ENCODE assay signal across 7 mouse cellular contexts in genomic region chr11:20647902-20648625, GRCm38 (mm10).
DNase-seq lines count a peak whose midpoint lies in the region; ATAC-seq lines count a peak whose summit lies in the region.

No protein-coding gene starts in this region.

- no peak for ATAC-seq in neural tube, embryonic 11.5 days (ENCODE audit: insufficient read depth, low FRiP score, low TSS enrichment)
- peak; percentile 58 for ATAC-seq in embryonic facial prominence, embryonic 14.5 days (ENCODE audit: low read depth)
- ATAC-seq in stomach, embryonic 14.5 days (ENCODE audit: insufficient number of reproducible peaks, insufficient read depth, low FRiP score, low read depth): peak; percentile 40; the same call in 1 of the 2 replicates

- no peak overlapping the region for H3K4me2 ChIP-seq in neural tube, embryonic 11.5 days (ENCODE audit: low read depth)
- no peak overlapping the region for H3K4me2 ChIP-seq in embryonic facial prominence, embryonic 14.5 days (ENCODE audit: low read depth, low read length)
- H3K4me2 ChIP-seq in stomach, embryonic 14.5 days (replicated peaks; ENCODE audit: low read depth, low read length): no peak overlapping the region

- no peak overlapping the region for H3K4me3 ChIP-seq in neural tube, embryonic 11.5 days (ENCODE audit: low read depth, low read length)
- no peak overlapping the region for H3K4me3 ChIP-seq in embryonic facial prominence, embryonic 14.5 days (ENCODE audit: low read depth, low read length)
- H3K4me3 ChIP-seq in stomach, embryonic 14.5 days (ENCODE audit: low read depth, low read length): no peak overlapping the region

- H3K9ac ChIP-seq in neural tube, embryonic 11.5 days (ENCODE audit: low read length): no peak overlapping the region
- H3K9ac ChIP-seq in embryonic facial prominence, embryonic 14.5 days (ENCODE audit: low read depth, low read length): no peak overlapping the region
- H3K9ac ChIP-seq in stomach, embryonic 14.5 days (replicated peaks; ENCODE audit: low read depth, low read length): no peak overlapping the region

- no peak overlapping the region for H3K27ac ChIP-seq in neural tube, embryonic 11.5 days (ENCODE audit: low read depth, low read length)
- H3K27ac ChIP-seq in embryonic facial prominence, embryonic 14.5 days (replicated peaks; ENCODE audit: low read depth, low read length): peak overlapping the region; percentile 30
- H3K27ac ChIP-seq in stomach, embryonic 14.5 days (ENCODE audit: low read length): peak overlapping the region; percentile 48

- H3K4me1 ChIP-seq in neural tube, embryonic 11.5 days (ENCODE audit: control insufficient read depth, insufficient read depth, low read length): peaks cover 30% of the 10 kb centered on the region
- peaks cover 61% of the 10 kb centered on the region for H3K4me1 ChIP-seq in embryonic facial prominence, embryonic 14.5 days (ENCODE audit: control insufficient read depth, insufficient read depth, low read length)
- peaks cover 35% of the 10 kb centered on the region for H3K4me1 ChIP-seq in stomach, embryonic 14.5 days (ENCODE audit: control insufficient read depth, insufficient read depth, low read length)

- WGBS in neural tube, embryonic 11.5 days: 56% methylated on average over 19 of the region's 19 CpGs
- 41% methylated on average over 19 of the region's 19 CpGs for WGBS in embryonic facial prominence, embryonic 14.5 days
- 45% methylated on average over 19 of the region's 19 CpGs for WGBS in stomach, embryonic 14.5 days

- no peaks in the 10 kb centered on the region for H3K9me3 ChIP-seq in neural tube, embryonic 11.5 days (ENCODE audit: control insufficient read depth, low read length)
- no peaks in the 10 kb centered on the region for H3K9me3 ChIP-seq in embryonic facial prominence, embryonic 14.5 days (ENCODE audit: control insufficient read depth, low read length)
- H3K9me3 ChIP-seq in stomach, embryonic 14.5 days (ENCODE audit: control insufficient read depth, low read depth, low read length): no peaks in the 10 kb centered on the region

- no peaks in the 10 kb centered on the region for H3K27me3 ChIP-seq in neural tube, embryonic 11.5 days (ENCODE audit: control insufficient read depth, insufficient read depth, low read length)
- H3K27me3 ChIP-seq in embryonic facial prominence, embryonic 14.5 days (replicated peaks; ENCODE audit: control insufficient read depth, insufficient read depth, low read length): no peaks in the 10 kb centered on the region
- no peaks in the 10 kb centered on the region for H3K27me3 ChIP-seq in stomach, embryonic 14.5 days (ENCODE audit: control insufficient read depth, insufficient read depth, low read length)

- DNase-seq in neural tube, embryonic 11.5 days (ENCODE audit: low spot score): peak; percentile 10
- DNase-seq in neural tube, embryonic 10.5 days (ENCODE audit: extremely low spot score, low spot score): no peak
- peak; percentile 88 for DNase-seq in embryonic facial prominence, embryonic 14.5 days (ENCODE audit: low spot score)
- peak; percentile 56 to 81 for DNase-seq in kidney, postnatal 25 days
- no peak for DNase-seq in cerebellum, adult 11 months
- DNase-seq in cerebellum, adult 11-12 months: no peak

- no peaks in the 10 kb centered on the region for H3K36me3 ChIP-seq in neural tube, embryonic 11.5 days (ENCODE audit: control insufficient read depth, insufficient read depth, low read length)
- peaks cover 10% of the 10 kb centered on the region; the same call in 1 of the 2 replicates for H3K36me3 ChIP-seq in embryonic facial prominence, embryonic 14.5 days (ENCODE audit: control insufficient read depth, insufficient read depth, low read length)
- H3K36me3 ChIP-seq in stomach, embryonic 14.5 days (ENCODE audit: control insufficient read depth, insufficient read depth, low read length): peaks cover 14% of the 10 kb centered on the region

Comparison
In these comparisons a context has a peak if more than half of its experiments do, and no peak if none do; other contexts are left out.
1. DNase-seq: peak in neural tube, embryonic 11.5 days (single experiment), embryonic facial prominence, embryonic 14.5 days (single experiment) and kidney, postnatal 25 days (2 of 2); none in neural tube, embryonic 10.5 days (single experiment), cerebellum, adult 11 months (single experiment) and cerebellum, adult 11-12 months (single experiment).